Mouse (Mus musculus) liver, adult (tissue): ENCODE measurements around the gene Wfdc3.

Experiments used
- GATA4 ChIP-seq: IDR thresholded peaks from 2 replicates; pipeline ENCODE4 v1.6.1; 2014; ENCODE audit warnings: mild to moderate bottlenecking, low read length; ENCODE audit not compliant: insufficient replicate concordance

The Wfdc3 gene

DNA sequence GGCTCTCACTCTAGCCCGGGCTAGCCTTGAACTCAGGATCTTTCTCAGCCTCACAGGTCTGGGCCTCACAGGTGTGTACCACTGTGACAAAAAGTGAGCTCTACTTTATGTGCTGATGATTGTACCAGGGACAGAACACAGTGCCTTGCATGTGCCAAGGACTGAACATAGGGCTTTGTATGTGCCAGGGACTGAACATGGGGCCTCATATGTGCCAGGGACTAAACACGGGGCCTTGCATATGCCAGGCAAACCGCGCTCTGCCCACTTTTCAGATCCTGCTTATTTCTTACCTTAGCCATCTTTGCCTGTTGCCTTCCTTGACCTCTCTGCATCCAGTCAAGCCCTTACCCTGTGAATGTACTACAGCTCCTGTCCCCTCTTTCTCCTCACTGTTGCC lies 16.2 kb upstream of the Wfdc3 start:
- no peak for TF ChIP-seq GATA4

DNA sequence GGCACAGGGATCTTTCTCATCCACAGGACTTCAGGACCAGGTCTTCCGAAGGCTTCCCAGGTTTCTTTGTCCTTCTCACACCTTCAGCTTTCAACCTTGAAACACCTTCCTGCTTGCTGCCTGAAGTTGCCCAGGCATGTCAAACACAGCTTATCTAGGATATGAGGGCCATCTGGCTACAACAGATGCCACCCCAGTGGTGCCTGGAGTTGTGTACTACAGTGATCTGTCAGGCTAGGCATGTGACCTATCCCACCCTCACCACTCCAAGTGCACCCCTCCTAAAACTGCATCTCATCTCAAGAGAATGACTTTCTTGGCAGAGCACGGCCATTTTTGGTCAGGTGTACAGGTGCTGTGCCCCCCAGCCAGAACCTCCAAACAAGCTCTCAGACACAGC lies 15.8 kb upstream of the Wfdc3 start:
- TF ChIP-seq GATA4: no peak

DNA sequence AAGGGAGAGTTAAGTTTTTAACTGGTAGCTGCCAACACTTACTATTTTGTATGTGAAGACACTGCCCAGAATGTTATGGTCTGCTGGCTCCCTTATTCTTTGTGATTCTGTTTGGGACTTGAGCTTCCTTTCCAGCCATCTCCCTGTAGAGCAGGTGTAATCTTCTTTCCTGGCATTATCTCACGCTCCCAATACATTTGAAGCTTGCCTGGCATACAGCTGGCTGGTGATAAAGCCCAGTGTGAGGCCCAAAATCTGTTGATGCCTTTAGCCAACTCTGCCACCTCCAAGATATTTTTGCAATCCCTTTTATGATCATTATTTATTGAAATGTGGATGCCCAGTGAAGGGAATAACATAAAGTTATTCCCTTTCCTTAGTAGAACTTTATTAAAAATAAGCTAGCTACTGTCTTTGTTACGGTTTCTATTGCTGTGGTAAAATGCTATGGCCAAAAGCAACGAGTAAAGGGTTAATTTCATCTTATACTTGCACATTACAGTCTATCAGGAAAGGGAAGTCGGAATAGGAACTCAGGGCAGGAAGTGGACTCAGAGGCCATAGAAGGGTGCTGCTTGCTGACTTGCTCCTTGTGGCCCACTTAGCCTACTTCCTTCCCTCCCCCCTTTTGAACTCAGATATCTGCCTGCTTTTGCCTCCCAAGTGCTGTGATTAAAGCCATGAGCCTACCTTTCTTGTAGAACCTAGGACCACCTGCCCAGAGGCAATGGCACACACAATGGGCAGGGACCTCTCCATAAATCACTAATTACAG lies 14.5 kb upstream of the Wfdc3 start:
- TF ChIP-seq GATA4: peak; percentile 57; the same call in 1 of the 2 replicates

DNA sequence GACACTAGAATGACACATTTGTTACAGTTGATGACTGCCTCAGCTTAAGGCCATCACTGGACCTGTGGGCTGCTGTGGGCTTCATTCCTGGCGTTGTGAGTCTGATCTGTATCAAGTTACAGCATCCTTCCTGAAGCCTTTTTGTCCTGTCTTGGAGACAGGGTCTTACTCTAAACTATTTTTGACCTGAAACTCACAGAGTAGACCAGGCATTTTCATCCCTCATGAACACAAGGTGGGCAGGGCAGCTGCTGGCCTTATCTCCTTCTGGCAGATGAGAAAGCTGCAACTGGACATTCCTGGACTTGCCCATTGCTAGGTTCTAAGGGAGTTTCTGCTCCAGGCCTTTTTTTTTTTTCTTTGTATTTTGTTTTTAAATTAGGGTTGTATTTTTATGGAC lies 13.0 kb upstream of the Wfdc3 start:
- TF ChIP-seq GATA4: no peak

DNA sequence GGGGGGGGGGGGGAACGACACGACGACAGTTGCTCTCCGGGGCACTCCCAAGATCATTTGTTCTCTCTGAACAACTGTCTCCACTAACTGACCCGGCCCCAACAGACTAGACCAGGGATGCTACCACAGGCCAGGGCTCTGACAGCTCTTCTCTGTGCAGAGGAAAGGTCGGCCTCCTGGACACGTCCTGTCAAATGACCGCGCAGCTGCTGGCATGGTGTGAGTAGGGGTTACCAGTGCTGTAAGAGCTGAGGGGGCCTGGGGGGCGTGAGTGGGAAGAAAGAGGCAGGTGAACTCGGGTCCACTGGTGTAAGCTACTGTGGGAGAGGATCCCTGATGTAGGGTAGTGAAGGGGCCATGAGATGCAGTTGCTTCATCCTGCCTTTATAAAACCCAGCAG lies 12.1 kb upstream of the Wfdc3 start:
- no peak for TF ChIP-seq GATA4

DNA sequence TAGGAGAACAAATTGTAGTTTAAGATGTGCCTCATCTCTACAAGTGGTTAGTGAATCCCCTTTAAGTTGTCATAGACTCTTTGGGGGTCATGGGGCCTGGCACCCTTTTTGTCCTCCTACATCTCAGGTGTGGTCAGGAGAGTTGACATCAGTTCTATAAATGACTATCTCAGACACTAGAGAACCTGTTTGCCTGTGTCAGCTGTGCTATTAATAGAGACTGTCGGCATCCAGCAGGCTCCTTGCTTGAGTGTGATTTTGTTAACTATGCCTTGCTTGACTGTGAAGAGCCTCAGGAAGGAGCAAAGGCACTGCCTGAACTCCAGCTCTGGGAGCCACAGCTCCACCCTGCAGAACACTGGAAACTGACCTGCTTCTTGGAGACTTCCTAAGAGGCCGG lies 9.1 kb upstream of the Wfdc3 start:
- TF ChIP-seq GATA4: no peak

DNA sequence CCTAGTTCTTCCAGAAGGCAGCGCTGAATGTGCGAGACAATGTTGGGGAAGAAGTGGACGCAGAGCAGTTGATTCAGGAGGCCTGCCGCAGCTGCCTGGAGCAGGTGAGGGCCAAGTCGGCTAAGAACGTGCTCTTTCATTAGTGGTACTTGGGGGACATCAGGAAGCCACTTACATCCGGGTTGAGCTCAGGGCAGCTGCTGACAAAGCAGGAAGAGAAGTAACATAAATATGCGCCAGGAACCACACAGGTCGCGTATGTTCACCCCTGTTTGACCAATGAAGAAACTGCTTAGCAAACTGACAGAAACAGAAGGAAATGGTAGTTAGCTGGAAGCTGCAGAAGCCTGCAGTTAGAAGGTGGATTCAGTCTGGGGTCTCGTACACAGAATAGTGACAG lies 8.4 kb upstream of the Wfdc3 start:
- TF ChIP-seq GATA4: no peak

DNA sequence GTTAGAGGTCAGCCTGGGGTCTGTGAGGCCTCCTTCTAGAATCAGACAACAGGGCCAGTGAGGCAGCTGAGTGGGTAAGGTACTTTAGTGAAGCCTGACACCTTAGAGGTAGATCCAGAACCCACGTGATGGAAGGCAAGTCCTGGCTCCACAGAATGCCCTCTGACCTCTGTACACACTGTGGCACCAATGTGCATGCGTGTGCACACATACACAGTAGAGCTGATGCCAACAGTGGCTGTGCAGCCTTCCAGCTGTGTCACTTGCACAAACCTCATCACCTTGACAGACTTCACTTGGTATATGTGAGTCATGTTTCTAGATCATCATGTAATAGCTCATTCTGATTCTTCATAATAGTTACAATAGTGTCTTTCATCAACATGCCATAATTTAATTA lies 6.7 kb upstream of the Wfdc3 start:
- no peak for TF ChIP-seq GATA4

DNA sequence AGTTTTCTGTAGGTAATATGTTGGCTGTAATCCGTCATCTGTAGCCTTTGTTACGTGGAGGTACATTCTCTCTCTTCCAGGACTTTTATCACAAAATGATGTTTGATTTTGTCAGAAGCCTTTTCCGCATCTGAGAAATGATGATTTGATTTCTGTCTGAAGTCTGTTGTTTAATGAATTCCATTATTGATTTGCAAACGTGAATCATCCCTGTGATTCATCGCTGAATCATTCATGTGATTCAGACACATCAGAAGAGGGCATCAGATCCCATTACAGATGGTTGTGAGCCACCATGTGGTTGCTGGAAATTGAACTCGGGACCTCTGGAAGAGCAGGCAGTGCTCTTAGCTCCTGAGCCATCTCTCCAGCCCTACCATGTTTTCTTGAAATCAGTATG lies 3.3 kb upstream of the Wfdc3 start:
- no peak for TF ChIP-seq GATA4

DNA sequence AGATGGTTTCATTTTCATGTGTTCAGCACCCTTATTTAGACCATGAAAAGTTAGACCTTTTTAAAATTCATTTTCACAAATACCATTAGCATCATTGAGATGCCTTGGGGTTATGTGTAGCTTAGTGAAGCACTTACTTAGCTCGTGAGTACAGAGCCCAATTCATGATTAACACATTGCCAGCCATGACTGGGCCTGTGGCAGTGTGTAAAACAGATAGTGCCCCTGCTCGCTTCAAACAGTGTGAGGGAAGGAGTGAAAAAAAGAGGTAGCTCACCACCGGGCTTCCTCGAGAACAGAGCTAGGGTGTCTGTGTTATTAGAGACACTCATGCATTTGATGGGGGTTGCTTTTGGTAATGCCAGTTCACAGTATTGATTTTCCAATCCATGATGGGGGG lies 2.5 kb upstream of the Wfdc3 start:
- no peak for TF ChIP-seq GATA4

DNA sequence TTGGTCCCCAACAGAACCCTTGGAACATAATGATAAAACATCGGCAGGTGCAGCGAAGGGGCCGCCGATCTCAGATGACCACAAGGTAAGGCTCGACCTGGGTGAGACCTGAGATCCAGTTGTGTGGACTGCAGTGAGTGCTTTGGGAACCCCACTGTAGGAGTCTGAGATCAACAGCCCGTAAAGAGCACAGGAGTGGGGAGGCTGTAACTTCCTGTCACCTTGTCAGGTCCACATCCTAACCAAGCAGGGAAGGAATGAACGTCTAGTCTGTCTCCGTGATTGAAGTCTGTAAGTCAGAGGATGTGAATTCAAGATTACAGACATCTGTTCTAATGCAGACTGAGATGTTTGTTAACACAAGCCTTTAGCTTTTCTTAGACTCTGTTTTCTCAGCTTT lies 962 bp upstream of the Wfdc3 start:
- no peak for TF ChIP-seq GATA4

DNA sequence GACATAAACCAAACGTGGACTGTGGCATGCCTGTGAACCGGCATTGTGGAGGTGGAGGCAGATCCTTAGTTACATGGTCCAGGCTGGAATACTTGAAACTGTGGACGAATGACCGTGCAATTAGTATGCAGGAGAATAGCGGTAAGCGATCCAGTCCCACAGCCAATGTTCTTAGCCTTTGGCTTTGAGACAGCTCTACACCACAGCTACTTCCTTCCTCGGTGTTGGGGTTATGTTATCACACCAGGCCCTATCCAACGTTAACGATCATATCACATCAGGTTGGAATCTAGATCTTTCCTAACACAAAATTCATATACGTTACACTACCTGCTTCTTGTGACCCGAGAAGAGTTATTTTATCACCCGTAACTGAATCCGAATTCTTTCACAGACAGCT lies 744 bp downstream of the Wfdc3 start:
- no peak for TF ChIP-seq GATA4

DNA sequence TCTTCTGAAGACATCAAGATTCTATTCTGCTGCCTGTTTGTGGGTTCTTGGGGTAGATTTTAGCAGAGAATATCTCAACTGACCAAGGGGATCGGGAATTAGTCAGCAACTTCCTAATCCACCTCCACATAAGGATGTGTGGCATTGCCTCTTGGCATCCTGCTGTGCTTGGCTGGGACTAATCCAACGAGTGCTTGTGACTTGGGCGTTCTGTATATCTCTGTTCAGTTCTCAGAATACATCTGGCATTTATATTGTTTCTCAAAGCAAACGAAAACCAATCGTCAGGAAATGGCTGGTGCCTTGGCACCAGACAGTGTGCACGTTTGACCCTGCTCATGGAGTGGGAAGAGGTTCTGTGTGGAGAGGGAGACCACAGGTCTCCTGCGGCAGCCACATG lies 5.9 kb downstream of the Wfdc3 start:
- no peak for TF ChIP-seq GATA4

DNA sequence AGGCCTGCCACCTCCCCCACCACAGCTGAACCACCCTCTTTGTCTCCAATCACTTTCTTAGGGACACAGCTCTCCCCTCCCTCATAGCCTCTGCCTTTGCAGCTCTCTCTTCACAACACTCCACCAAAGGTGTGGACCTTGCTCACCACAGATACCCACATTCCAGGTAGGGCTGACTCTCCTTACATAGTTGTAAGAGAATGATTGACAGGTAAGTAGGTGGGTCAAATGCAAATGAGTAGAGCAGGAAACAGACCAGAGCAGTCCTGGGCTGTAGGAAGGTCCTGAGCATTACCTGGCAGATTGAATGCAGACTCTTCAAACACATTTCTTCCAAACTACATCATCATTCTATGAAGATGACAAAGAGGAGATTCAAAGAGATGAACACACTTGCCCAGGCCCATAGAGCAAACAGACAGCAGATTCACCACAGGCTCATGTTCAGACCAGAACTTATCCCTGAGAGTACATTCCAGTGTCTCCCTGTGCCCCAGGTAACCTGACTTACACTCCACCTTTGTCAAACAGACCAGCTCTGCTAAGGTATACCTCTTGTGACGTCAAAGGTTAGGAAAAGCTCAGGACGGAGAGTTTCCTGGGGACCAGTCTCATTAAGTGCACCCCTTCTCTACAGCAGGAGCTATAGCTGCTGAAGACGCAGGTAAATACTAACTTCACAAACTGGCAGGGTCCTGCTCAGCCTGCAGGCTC lies 8.2 kb downstream of the Wfdc3 start:
- TF ChIP-seq GATA4: no peak

DNA sequence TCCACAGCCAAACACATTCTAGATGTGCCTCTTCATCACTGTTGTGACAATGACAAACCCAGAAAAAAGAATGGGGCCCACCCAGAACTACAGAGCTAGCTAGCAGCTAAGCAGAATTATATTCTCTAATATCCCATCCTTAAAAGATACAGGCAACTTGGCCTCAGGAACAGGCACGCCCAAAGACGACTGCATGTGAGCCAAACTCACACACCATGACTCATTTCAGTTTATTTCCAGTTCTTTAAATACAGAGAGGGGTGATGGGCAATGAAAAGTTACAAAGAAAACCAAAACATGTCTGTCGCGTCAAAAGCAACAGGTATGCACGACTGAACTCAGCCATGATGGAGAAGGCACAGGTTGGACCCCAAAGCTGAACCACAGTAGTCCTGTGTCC lies 10.3 kb downstream of the Wfdc3 start:
- TF ChIP-seq GATA4: no peak

DNA sequence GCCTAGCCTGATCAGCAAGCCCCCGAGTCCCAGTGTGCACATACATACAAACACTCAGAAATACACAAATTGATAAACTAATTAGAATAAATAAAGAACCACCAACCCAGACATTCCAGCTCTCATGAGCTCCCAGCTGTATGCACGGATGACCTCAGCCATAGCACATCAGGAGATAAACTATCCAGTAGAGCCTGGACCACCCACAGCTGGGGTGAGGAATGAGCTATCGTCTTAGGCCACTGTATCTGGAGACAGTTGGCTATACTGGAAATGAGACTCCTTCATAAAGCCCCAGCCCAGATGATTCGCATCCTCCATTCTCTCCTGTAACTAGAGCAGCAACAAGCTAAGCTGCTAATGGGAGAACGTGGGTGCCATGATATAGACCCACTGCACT lies 10.9 kb downstream of the Wfdc3 start:
- TF ChIP-seq GATA4: no peak

DNA sequence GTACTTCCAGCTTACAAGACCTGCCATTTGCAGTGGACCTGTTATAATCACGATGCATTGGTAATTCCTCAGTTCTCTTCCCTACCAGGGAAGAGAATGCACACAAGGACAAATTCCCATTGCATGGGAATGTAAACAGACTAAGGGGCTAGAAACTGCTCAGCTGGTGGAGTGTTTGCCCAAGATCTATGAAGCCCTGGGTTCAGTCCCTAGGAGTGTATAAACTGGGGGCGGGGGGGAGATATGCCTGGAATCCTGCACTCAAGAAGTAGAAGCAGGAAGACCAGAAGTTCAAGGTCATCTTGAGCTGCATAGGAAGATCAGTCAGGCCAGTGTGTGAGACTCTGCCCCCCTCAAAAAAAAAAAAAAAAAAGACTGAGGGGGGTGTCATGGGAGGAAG lies 12.5 kb downstream of the Wfdc3 start:
- TF ChIP-seq GATA4: no peak
